Mouse (Mus musculus) ovary, postnatal 10 days (tissue): Measurements from ENCODE around the gene Dennd2c.

Experiments
- DNase-seq: peaks from one replicate; pipeline ENCODE4 v3.0.0; 2022; ENCODE audit warnings: low spot score

Dennd2c gene

GRCm38 (mm10) chr3:103102454-103103390 lies at the start of gene Dennd2c:
TSS of gene Dennd2c (plus strand) at chr3:103102604.
- DNase-seq = peak; percentile 90

GRCm38 (mm10) chr3:103056016-103056595 lies 46.3 kb upstream of the Dennd2c start:
- DNase-seq = no peak

GRCm38 (mm10) chr3:103057752-103058151 lies 44.7 kb upstream of the Dennd2c start:
- DNase-seq = peak; percentile 4

- DNase-seq = peak; percentile 91
Observed at GRCm38 (mm10) chr3:103058207-103059157, 43.9 kb upstream of the Dennd2c start, which contains the start of gene Nras. TSS of gene Nras (plus strand) at chr3:103058285.

GRCm38 (mm10) chr3:103066927-103067326 lies 35.5 kb upstream of the Dennd2c start:
- DNase-seq = no peak

GRCm38 (mm10) chr3:103068971-103069370 lies 33.4 kb upstream of the Dennd2c start:
- no peak for DNase-seq

- DNase-seq = no peak
Observed at GRCm38 (mm10) chr3:103073771-103074170, 28.6 kb upstream of the Dennd2c start, which contains the start of gene Ampd1. TSS of gene Ampd1 (plus strand) at chr3:103074014.

GRCm38 (mm10) chr3:103075871-103076270 lies 26.5 kb upstream of the Dennd2c start:
- DNase-seq = no peak

GRCm38 (mm10) chr3:103076476-103076875 lies 25.9 kb upstream of the Dennd2c start:
- no peak for DNase-seq

GRCm38 (mm10) chr3:103079301-103079700 lies 23.1 kb upstream of the Dennd2c start:
- no peak for DNase-seq

GRCm38 (mm10) chr3:103081051-103081450 lies 21.4 kb upstream of the Dennd2c start:
- DNase-seq = no peak

GRCm38 (mm10) chr3:103081861-103082453 lies 20.4 kb upstream of the Dennd2c start:
- no peak for DNase-seq

GRCm38 (mm10) chr3:103082761-103083160 lies 19.6 kb upstream of the Dennd2c start:
- no peak for DNase-seq

- no peak for DNase-seq
Observed at GRCm38 (mm10) chr3:103085986-103086385, 16.4 kb upstream of the Dennd2c start.

GRCm38 (mm10) chr3:103091753-103092152 lies 10.7 kb upstream of the Dennd2c start:
- no peak for DNase-seq

- DNase-seq = no peak
Observed at GRCm38 (mm10) chr3:103098662-103099061, 3.7 kb upstream of the Dennd2c start.

- DNase-seq = no peak
Observed at GRCm38 (mm10) chr3:103099667-103100066, 2.7 kb upstream of the Dennd2c start.

- no peak for DNase-seq
Observed at GRCm38 (mm10) chr3:103100735-103101134, 1.7 kb upstream of the Dennd2c start.

GRCm38 (mm10) chr3:103101194-103101593 lies 1.2 kb upstream of the Dennd2c start:
- DNase-seq = no peak

- no peak for DNase-seq
Observed at GRCm38 (mm10) chr3:103101909-103102308, 495 bp upstream of the Dennd2c start.

- no peak for DNase-seq
Observed at GRCm38 (mm10) chr3:103107565-103108240, 5.3 kb downstream of the Dennd2c start.
